Mouse (Mus musculus): ENCODE measurements at regions not wholly inside any gene's neighbourhood (a gene's known extent, or its start where the extent isn't known, plus 50 kb on each side); places are given as distances from the start of the nearest gene placed in this dataset.

DNA sequence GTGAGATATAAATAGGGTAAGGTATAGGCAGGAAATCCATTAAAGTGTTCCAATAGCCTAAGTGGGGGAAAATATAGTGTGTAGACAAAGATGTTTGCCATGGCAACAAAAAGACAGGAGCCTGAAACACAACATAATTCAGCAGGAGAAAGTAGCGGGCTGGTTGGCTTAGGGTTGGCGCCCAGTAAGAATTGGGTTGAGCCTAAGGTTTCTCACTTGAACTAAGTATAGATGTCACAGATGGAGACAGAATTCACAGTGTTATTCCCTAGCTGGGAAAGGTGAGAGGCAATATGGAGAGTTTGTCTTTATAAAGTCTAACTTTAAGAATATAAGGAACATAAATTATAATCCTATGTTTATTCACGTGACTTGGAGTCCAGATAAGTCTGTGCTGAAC is 64.8 kb upstream of the Ogfrl1 start:
- WGBS: 85% methylated on average over 3 of the region's 3 CpGs
- H3K36me3 ChIP-seq: no peaks in the 10 kb centered on the region
- H3K9ac ChIP-seq: no peak overlapping the region
- ATAC-seq (ENCODE audit: insufficient number of reproducible peaks, low FRiP score, low TSS enrichment, low read depth): no peak
- H3K9me3 ChIP-seq (replicated peaks): no peaks in the 10 kb centered on the region
- H3K27ac ChIP-seq (replicated peaks): no peak overlapping the region
- H3K4me3 ChIP-seq (replicated peaks): no peak overlapping the region
- H3K27me3 ChIP-seq: no peaks in the 10 kb centered on the region
- no peak overlapping the region for H3K4me2 ChIP-seq (replicated peaks)
- H3K4me1 ChIP-seq: no peaks in the 10 kb centered on the region

DNA sequence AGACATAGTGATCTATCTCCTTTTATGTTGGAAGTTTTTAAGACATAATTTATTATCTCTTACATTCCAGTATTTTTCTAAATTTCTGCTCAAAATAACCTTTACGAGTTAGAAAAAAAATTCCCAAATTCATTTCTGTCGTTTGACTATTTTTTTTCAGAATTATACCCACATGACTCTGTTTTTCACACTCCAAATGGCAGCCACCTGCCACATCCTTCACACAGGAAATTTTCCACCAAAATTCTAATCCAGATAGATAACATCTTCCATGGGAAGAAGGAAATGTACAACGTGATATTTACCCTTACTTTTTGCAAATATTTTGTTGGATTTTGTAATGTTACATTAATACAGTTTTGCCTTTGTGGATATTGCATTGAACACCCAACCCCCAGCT is 66.5 kb upstream of the Ogfrl1 start:
- Histone ChIP-seq H3K36me3 (no peaks in the 10 kb centered on the region), H3K27ac (replicated peaks) (no peak overlapping the region), H3K4me1 (no peaks in the 10 kb centered on the region), H3K4me3 (replicated peaks) (no peak overlapping the region), H3K9me3 (replicated peaks) (no peaks in the 10 kb centered on the region), H3K4me2 (replicated peaks) (no peak overlapping the region), H3K9ac (no peak overlapping the region), H3K27me3 (no peaks in the 10 kb centered on the region)
- ATAC-seq (ENCODE audit: insufficient number of reproducible peaks, low FRiP score, low TSS enrichment, low read depth): no peak
- WGBS: 64% methylated on average over 3 of the region's 3 CpGs

- Histone ChIP-seq H3K4me1 (no peaks in the 10 kb centered on the region), H3K9ac (no peak overlapping the region), H3K4me3 (replicated peaks) (no peak overlapping the region), H3K27me3 (no peaks in the 10 kb centered on the region), H3K36me3 (no peaks in the 10 kb centered on the region), H3K9me3 (replicated peaks) (no peaks in the 10 kb centered on the region), H3K27ac (replicated peaks) (no peak overlapping the region), H3K4me2 (replicated peaks) (no peak overlapping the region)
- WGBS: 78% methylated on average over 7 of the region's 7 CpGs
- no peak for ATAC-seq (ENCODE audit: insufficient number of reproducible peaks, low FRiP score, low TSS enrichment, low read depth)
These were observed 68.8 kb upstream of the Ogfrl1 start for GRCm38 (mm10) chr1:23466340-23466739.

DNA sequence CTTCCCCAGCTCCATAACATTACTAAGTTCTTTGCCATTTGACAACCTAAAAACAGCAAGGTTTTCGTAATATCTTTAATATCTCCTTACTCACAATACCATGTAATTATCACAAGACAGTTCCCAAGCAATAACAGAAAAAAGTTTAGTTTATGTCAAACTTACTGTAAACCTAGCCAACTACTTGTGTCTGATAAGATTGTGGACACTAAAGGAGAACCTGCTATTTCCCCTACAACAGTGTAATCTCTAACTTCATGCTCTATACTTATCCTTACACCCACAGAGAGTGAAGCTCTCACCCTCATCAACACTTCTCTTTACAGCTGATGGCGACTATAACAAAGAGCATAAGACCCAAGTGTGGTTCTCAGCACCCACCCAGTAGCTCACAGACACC is 69.8 kb upstream of the Ogfrl1 start:
- ATAC-seq (ENCODE audit: insufficient number of reproducible peaks, low FRiP score, low TSS enrichment, low read depth): no peak
- Histone ChIP-seq H3K4me1 (no peaks in the 10 kb centered on the region), H3K36me3 (no peaks in the 10 kb centered on the region), H3K4me2 (replicated peaks) (no peak overlapping the region), H3K9me3 (replicated peaks) (no peaks in the 10 kb centered on the region), H3K27ac (replicated peaks) (no peak overlapping the region), H3K4me3 (replicated peaks) (no peak overlapping the region), H3K27me3 (no peaks in the 10 kb centered on the region), H3K9ac (no peak overlapping the region)
- 83% methylated on average over 2 of the region's 2 CpGs for WGBS

DNA sequence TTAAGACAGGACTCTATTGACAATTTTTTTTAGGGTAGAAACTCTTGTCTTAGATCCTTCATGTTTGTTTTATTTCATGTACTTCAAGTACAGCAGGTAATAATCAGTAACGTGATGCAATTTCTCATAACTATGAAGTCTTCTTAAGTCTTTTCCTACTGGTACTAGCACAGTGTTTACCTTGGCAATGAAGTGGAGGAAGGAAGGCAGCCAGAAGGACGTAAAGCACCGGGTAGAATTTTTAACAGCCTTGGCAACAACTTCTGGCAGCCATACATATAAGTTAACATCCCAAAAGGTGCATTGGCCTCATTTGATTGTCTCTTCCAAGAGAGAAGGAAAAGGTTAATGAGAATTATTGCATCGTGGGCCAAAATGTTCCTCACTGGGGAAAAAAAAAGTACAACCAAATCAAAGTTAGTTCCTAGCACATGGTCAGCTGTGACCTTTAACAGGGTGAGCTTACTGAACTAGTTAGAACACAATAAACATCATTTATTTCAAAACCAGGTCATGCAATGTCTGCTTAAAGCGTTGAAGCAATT is 83.3 kb upstream of the Ogfrl1 start:
- WGBS: 68% methylated on average over 5 of the region's 5 CpGs
- no peak overlapping the region for H3K4me2 ChIP-seq (replicated peaks)
- no peak overlapping the region for H3K27ac ChIP-seq (replicated peaks)
- no peaks in the 10 kb centered on the region for H3K4me1 ChIP-seq
- H3K9me3 ChIP-seq (replicated peaks): no peaks in the 10 kb centered on the region
- no peak for ATAC-seq (ENCODE audit: insufficient number of reproducible peaks, low FRiP score, low TSS enrichment, low read depth)
- H3K4me3 ChIP-seq (replicated peaks): no peak overlapping the region
- H3K36me3 ChIP-seq: no peaks in the 10 kb centered on the region
- no peak overlapping the region for H3K9ac ChIP-seq
- no peaks in the 10 kb centered on the region for H3K27me3 ChIP-seq

DNA sequence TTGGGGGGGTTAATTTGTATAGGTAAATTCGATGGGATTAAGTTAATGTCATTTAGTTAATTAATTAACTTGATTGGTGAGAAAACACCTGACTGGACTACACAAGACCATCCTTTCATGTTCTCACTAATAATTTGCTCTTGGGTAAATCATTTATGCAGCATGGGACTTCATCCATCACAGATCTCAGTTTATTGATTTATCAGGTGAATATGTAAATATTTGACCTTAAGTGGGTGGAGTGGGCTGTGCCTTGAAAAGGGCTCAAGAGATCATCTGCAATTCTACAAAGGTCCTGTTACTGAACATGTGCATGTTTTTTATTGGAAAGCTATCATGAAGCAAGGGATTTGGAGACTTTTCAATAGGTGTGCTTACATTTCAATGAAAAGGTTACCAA is 87.0 kb upstream of the Ogfrl1 start:
- Histone ChIP-seq H3K9ac (no peak overlapping the region), H3K27me3 (no peaks in the 10 kb centered on the region), H3K4me1 (no peaks in the 10 kb centered on the region), H3K27ac (replicated peaks) (no peak overlapping the region), H3K9me3 (replicated peaks) (no peaks in the 10 kb centered on the region), H3K4me2 (replicated peaks) (no peak overlapping the region), H3K4me3 (replicated peaks) (no peak overlapping the region), H3K36me3 (no peaks in the 10 kb centered on the region)
- 51% methylated on average over 1 of the region's 1 CpGs for WGBS
- no peak for ATAC-seq (ENCODE audit: insufficient number of reproducible peaks, low FRiP score, low TSS enrichment, low read depth)

DNA sequence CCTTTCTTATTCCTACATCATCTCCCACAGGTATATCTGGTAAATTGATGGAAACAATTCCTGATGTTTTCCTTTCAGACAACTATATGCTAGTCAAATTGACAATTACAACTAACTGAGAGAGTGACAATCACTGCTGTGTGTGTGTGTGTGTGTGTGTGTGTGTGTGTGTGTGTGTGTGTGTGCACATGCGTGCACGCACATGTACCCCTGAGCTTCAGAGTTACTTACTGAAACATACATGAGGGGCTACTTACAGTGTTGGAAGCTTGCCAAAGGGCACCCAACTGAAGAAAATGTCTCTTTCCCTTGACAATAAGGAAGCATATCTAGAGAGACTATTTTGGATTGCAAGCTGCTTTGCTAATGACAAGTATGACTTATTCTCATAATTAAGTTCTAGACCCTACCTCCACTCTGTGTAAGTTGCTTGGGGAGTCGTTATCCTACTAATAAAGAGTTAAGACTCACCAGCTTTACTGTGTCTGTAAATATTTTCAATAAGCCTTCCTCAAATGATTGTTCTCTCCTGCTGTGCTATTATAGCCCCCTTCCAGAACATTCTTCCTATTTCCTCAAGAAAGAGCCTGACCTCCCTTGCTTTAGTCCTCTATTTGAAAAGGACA is 87.7 kb upstream of the Ogfrl1 start:
- WGBS: 86% methylated on average over 3 of the region's 3 CpGs
- ATAC-seq (ENCODE audit: insufficient number of reproducible peaks, low FRiP score, low TSS enrichment, low read depth): no peak
- H3K4me1 ChIP-seq: no peaks in the 10 kb centered on the region
- H3K4me3 ChIP-seq (replicated peaks): no peak overlapping the region
- no peak overlapping the region for H3K27ac ChIP-seq (replicated peaks)
- no peaks in the 10 kb centered on the region for H3K9me3 ChIP-seq (replicated peaks)
- H3K27me3 ChIP-seq: no peaks in the 10 kb centered on the region
- H3K4me2 ChIP-seq (replicated peaks): no peak overlapping the region
- H3K9ac ChIP-seq: no peak overlapping the region
- no peaks in the 10 kb centered on the region for H3K36me3 ChIP-seq

DNA sequence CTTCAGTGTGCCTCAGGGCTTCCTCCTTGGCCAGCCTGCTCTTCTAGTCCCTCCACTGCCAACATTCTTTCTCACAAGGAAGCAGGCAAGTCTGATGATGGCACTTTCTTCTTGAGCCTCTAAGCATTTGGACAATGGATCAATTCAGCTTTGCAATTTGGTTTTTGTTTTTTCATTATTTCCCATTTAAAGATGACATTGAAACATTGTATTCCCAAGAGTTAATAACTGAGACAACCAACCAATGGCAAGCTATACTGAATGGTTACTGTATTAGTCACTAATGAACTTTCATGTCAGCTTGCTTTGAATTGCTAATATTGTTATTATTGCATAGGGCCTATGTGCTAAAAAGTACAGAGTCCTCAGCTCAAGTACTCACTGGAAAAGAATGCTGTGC is 89.5 kb upstream of the Ogfrl1 start:
- H3K4me1 ChIP-seq: 0 out of 2 replicates have a peak, but pooled peaks cover 3% of the 10 kb centered on the region
- no peak for ATAC-seq (ENCODE audit: insufficient number of reproducible peaks, low FRiP score, low TSS enrichment, low read depth)
- no peak overlapping the region for H3K4me3 ChIP-seq (replicated peaks)
- no peaks in the 10 kb centered on the region for H3K9me3 ChIP-seq (replicated peaks)
- no peak overlapping the region for H3K9ac ChIP-seq
- no peak overlapping the region for H3K4me2 ChIP-seq (replicated peaks)
- H3K36me3 ChIP-seq: no peaks in the 10 kb centered on the region
- no peaks in the 10 kb centered on the region for H3K27me3 ChIP-seq
- no peak overlapping the region for H3K27ac ChIP-seq (replicated peaks)

GRCm38 (mm10) chr1:23490640-23491039 is 93.1 kb upstream of the Ogfrl1 start:
- no peak for ATAC-seq (ENCODE audit: insufficient number of reproducible peaks, low FRiP score, low TSS enrichment, low read depth)

GRCm38 (mm10) chr1:23491041-23491440 is 93.5 kb upstream of the Ogfrl1 start:
- Histone ChIP-seq H3K4me1 (0 out of 2 replicates have a peak, but pooled peaks cover 3% of the 10 kb centered on the region), H3K36me3 (no peaks in the 10 kb centered on the region), H3K4me3 (replicated peaks) (no peak overlapping the region), H3K27ac (replicated peaks) (no peak overlapping the region; the same call in 1 of the 2 replicates), H3K4me2 (replicated peaks) (no peak overlapping the region), H3K27me3 (no peaks in the 10 kb centered on the region), H3K9ac (no peak overlapping the region), H3K9me3 (replicated peaks) (no peaks in the 10 kb centered on the region)
- no peak for ATAC-seq (ENCODE audit: insufficient number of reproducible peaks, low FRiP score, low TSS enrichment, low read depth)
- WGBS: 52% methylated on average over 6 of the region's 6 CpGs

More at GRCm38 (mm10) chr1:23490640-23491039, 93.1 kb upstream of the Ogfrl1 start:
- Histone ChIP-seq H3K27ac (replicated peaks) (no peak overlapping the region), H3K4me2 (replicated peaks) (no peak overlapping the region), H3K27me3 (no peaks in the 10 kb centered on the region), H3K9ac (no peak overlapping the region), H3K4me1 (0 out of 2 replicates have a peak, but pooled peaks cover 3% of the 10 kb centered on the region), H3K4me3 (replicated peaks) (no peak overlapping the region), H3K36me3 (no peaks in the 10 kb centered on the region), H3K9me3 (replicated peaks) (no peaks in the 10 kb centered on the region)
- 53% methylated on average over 10 of the region's 10 CpGs for WGBS

GRCm38 (mm10) chr1:23492981-23493380 is 95.4 kb upstream of the Ogfrl1 start:
- H3K27ac ChIP-seq (replicated peaks): no peak overlapping the region
- H3K36me3 ChIP-seq: no peaks in the 10 kb centered on the region
- ATAC-seq (ENCODE audit: insufficient number of reproducible peaks, low FRiP score, low TSS enrichment, low read depth): no peak
- H3K4me2 ChIP-seq (replicated peaks): no peak overlapping the region
- 0 out of 2 replicates have a peak, but pooled peaks cover 3% of the 10 kb centered on the region for H3K4me1 ChIP-seq
- no peak overlapping the region for H3K4me3 ChIP-seq (replicated peaks)
- H3K9ac ChIP-seq: no peak overlapping the region
- no peaks in the 10 kb centered on the region for H3K27me3 ChIP-seq
- no peaks in the 10 kb centered on the region for H3K9me3 ChIP-seq (replicated peaks)

DNA sequence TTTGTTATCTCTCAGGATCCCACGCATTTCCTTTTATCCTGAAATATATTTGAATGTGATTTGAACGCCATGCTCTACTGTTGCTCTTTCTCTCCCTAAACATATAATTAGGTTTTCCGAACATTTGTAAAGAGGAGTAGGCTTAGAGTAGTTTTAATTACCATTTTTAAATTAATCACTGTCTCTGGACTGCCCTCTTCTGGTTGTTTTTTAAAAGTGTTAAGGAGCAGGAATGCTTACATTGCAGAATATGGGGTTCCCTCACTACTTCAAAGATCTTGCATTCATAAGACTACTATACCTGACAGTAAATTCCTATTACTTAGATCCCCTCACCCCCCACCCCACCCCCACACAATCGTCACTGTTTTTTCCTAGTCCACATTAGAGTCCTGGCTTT is 97.8 kb upstream of the Ogfrl1 start:
- ATAC-seq (ENCODE audit: insufficient number of reproducible peaks, low FRiP score, low TSS enrichment, low read depth): no peak
- H3K27ac ChIP-seq (replicated peaks): no peak overlapping the region
- WGBS: 44% methylated on average over 4 of the region's 4 CpGs
- H3K27me3 ChIP-seq: no peaks in the 10 kb centered on the region
- H3K9ac ChIP-seq: no peak overlapping the region
- 0 out of 2 replicates have a peak, but pooled peaks cover 3% of the 10 kb centered on the region for H3K4me1 ChIP-seq
- H3K36me3 ChIP-seq: no peaks in the 10 kb centered on the region
- H3K9me3 ChIP-seq (replicated peaks): no peaks in the 10 kb centered on the region
- H3K4me2 ChIP-seq (replicated peaks): no peak overlapping the region
- no peak overlapping the region for H3K4me3 ChIP-seq (replicated peaks)
